Mouse (Mus musculus) megakaryocyte, adult 5-6 weeks (primary cell): ENCODE measurements around the gene Pgrmc2. TPM values are rescaled to one million over a fixed set of nuclear protein-coding genes. Genes with fewer than 3 reads are reported as not detected.

Source experiments
- ATAC-seq: 2 replicates; pipeline ENCODE4 v1.8.0; 2016; ENCODE audit warnings: mild to moderate bottlenecking, inconsistent platforms; ENCODE audit not compliant: poor library complexity, severe bottlenecking
- total RNA-seq, 2 experiments: library from RNA; stranded (forward) in 1 of 2; stranded (reverse) in 1 of 2; fragments of 153-499, 151-499 nt in 1 of 2; fragments of 221-1000, 200-1000 nt in 1 of 2; gene quantifications; 2 replicates each; pipeline versions ENCODE4 v1.2.3 to v1.2.4; 2015 to 2017

Pgrmc2 gene
- total RNA-seq (2015) (14.8 and 19.6 TPM in 2 replicates), total RNA-seq (2017) (9.1 and 11.7 TPM in 2 replicates)

DNA sequence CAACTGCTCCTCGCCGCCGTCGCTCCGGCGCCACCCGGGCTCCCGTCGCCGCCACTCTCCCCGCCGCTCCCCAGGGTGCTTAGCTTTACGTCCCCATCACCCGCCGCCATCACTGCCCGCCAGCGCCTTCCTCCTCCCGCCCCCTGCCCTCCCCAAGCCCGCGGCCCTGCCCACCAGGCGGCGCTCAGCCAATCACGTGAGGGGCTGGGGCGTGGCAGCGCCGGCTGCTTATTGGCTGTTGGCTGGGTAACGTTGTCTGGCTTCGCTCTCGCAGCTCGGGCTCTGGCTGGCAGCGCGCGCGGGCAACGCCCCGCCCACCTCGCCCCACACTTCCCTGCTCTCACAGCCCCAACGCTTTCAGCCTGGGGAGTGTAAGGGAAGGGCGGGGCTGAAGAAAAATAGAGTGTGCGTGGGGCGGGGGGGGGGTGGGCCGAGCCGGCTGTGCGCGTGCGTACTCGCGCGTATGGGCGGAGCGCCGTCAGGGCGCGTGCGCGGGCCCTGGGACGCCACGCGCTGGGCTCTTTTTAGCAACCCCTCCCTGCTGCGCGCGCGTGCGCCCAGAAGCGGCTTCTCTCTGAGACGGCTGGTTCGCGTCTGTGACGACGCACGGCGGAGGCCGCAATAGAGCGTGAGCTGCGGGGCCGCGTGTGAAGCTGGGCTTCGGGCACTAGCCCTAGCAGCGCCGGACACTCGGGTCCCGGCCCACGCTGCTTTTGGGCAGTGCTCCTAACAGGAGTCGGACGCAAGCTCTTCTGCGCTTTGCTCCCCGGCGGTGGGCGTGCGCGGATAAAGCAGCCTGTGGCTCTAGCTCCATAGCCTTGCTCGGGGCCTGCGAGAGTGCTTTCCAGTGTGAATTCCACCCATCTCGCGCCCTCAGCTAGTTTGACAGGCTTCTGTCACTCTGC, at the start of gene Pgrmc2:
Gene Pgrmc2 (minus strand): TSS at position 162 of the 905 bp plus-strand sequence.
- ATAC-seq, result peak; percentile 92

- 0 out of 2 replicates have a peak, but pooled peaks have one; percentile 3 for ATAC-seq
These were observed 41.1 kb upstream of the Pgrmc2 start for GRCm38 (mm10) chr3:41124000-41124294.

DNA sequence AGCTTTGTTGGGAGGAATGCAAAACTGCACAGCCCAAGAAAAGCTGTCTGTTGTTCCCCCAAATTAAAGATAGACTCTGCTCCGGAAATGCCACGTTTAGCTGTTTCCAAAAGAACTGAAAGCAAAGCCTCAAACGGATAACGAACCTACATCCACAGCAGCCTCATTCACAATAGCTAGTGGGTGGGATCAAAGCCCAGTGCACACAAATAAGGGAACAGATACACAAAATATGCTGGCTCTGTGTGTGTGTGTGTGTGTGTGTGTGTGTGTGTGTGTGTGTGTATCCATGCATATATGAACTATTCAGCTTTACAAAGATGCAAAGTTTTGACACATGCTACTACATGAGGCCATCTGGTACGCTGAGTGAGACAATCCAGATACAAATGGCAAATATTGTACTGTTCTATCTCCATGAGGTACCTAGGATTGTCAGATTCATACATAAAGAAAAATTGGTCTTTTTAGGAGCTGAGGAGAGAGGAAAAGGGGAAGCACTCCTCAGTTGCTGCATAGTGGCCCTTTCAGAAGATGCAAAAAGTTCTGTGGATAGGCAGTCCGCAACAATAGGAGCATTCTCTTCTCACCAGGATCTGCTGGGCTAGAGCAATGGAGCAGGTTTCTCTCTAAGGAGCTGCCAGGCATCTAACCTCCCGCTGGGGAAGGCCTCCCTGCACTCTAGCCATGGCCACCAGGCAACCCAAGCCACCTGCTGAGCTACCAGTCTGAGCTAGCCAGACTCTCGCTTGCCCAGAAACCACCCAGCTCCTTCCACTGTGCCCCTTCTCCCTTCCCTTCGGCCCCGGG, 40.5 kb upstream of the Pgrmc2 start:
- ATAC-seq, result 0 out of 2 replicates have a peak, but pooled peaks have one; percentile 5

DNA sequence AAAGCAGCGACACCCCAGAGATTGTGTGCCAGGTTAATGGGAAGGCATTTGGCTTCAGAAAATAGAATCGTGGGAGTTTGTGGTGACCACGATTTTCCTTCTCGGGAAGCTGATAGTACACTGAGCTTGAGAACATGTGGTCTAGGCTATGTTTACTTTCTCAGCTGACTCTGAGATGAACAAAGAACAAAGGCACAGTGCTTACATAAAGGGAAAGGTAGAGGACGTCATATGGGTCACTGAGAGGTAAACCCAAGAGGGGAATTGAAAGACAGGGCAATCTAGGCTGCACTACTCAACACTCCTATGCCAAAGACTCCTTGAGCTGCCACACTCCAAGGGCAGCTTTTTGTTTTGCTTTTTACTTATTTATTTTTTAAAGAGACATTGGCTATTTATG, 35.3 kb upstream of the Pgrmc2 start:
- ATAC-seq, result no peak

DNA sequence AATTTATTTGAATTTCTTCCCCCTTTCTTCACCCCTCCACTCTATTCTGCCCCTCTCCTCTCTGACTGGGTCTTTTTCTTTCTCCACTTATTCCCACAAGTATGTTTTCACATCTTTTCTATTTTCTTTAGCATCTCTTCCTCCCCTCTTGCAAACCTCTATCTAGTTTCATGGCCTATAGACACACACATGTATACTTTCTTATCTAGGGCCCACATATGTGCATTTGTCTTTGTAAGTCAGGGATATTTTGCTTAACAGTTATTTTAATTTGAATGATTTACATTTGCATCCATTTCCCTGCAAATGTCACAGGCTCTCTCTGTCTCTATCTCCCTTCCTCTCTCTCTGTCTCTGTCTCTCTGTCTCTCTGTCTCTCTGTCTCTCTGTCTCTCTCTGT, 34.6 kb upstream of the Pgrmc2 start:
- no peak for ATAC-seq

DNA sequence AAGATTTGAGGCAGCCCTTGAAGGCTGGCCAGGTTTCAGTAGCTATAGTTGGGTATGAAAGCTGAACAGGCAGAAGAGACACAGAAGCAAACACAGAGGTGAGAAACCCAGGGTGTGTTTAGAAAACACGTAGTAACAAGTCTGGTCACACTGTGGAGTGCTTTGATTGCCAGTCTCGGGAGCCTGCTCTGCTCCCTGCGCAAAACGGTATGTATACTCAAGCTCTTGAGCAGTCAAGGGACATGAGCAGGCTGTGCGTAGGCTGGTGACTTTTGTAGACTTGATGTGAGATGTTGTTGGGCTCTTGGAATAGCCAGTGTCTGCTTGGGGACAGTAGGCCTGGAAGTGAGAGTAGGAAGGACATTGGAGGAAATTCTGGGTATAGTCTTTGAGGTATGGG, 30.3 kb upstream of the Pgrmc2 start:
- ATAC-seq, result no peak

GRCm38 (mm10) chr3:41108306-41108785, 25.5 kb upstream of the Pgrmc2 start:
- ATAC-seq, result no peak

- ATAC-seq, result no peak
These were observed 24.9 kb upstream of the Pgrmc2 start for GRCm38 (mm10) chr3:41107600-41108305.

- ATAC-seq, result no peak
These were observed 19.1 kb upstream of the Pgrmc2 start for GRCm38 (mm10) chr3:41101905-41102304.

DNA sequence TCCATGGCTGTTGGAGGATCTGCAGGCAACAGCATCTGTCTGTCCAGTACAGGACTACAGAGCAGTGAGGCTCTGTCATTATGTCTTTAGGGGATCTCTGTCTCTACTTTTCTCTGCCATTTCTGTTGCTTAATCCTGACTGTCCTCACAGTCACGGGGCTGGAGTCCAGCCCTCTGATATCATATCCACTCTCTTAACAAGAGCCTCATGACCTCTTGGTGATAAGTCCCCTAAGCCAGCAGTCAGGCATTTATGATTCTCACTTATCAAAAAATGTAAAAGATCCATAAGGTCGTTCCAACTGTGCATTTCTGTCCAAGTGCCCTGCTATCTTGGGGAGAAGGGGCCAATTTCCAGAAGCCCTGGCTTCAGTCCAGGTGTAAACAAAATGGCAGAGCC, 17.3 kb upstream of the Pgrmc2 start:
- no peak for ATAC-seq

DNA sequence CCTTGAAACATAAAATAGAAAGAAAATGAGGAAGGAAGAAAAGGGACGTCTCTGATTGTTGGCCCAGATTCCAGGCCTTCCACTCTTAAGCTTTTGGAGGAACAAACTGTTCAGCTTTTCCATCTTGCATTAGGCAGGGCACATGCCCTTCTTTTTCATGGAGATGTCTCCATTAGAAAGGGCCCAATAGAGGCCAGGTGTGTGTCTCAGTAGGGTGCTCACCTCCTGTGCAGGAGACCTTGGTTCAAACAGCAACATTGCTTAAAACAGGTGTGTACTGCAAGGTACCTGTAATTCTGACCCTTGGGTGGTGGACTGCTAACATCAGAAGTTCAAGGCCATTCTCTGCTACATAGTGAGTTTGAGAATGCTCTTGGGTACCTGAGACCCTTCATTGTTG, 16.8 kb upstream of the Pgrmc2 start:
- ATAC-seq, result no peak

- ATAC-seq, result no peak
These were observed 10.4 kb upstream of the Pgrmc2 start for GRCm38 (mm10) chr3:41093210-41093609.

GRCm38 (mm10) chr3:41092311-41092710, 9.5 kb upstream of the Pgrmc2 start:
- no peak for ATAC-seq

- peak; percentile 60; the same call in 1 of the 2 replicates for ATAC-seq
These were observed 8.0 kb upstream of the Pgrmc2 start for GRCm38 (mm10) chr3:41090839-41091238.

- no peak for ATAC-seq
These were observed 4.2 kb upstream of the Pgrmc2 start for GRCm38 (mm10) chr3:41087071-41087470.

GRCm38 (mm10) chr3:41084421-41084820, 1.6 kb upstream of the Pgrmc2 start:
- no peak for ATAC-seq

DNA sequence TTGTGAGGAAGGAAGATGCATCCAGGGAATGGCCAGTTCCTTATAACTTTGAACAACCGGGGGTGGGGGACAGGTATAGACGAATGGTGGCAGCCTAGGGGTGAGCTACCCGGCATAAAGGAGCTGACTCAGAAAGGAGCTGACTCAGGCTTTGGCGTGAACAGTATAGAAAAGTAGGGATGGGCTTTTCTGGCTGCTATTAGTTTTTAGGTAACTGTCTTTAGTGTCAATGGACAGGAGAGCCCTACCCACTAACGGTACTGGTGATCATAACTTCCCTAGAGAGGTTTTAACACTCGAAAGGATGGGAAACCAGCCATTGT, 905 bp upstream of the Pgrmc2 start:
- peak; percentile 3 for ATAC-seq

DNA sequence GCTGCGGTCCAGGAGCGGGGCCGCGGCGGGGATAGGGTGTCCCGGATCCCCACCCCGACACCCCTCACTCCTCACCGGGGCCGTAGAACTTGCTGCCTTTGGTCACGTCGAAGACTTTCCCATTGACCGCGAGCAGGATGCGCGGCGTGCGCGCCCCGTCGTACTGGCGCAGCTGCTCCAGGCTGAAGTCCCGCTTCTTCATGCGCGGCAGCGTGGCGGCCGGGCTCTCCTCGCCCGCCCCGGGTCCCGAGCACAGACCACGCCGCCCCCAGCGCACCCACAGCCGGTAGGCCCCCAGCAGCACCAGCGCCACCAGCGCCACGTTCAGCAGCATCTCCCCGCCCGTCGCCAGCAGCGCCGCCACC, 344 bp downstream of the Pgrmc2 start:
- ATAC-seq, result no peak

DNA sequence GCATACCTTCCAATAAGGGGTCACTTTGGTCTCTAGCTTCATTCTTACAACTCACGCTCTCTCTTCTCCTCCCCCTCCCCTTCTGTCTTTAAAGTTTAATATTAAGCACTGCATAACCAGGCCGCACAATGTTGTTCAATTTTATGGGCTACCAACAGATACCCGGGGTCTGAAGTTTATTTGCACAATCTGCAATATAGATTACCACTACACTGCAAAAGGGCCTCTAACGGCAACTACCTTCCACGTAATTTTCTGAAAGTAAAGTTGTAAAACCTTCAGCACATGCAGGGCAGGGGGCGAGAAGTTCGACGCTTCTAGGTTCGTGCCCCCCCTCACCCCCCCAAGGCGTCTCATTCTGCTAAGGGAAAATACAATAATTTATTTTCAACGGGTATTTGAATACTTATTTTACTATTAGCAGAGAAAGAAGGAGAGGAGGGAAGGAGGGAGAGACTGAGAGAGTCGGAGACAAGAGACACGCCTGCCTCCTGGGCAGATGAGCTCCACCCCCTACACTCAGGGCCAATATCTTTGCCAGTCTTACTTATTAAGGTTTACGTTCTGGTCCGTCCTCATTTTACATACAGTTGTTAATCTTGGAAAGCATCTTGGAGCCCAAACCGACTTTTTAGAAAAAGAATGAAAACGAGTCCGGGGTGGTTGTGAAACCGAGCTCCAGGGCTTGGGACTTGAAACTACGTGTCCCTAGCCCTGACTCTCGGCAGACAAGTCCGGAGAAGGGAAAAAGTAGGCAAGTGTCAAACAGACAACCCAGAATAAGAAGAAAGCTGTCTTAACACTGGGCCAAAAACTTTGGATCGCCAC, 1.2 kb downstream of the Pgrmc2 start:
- no peak for ATAC-seq

DNA sequence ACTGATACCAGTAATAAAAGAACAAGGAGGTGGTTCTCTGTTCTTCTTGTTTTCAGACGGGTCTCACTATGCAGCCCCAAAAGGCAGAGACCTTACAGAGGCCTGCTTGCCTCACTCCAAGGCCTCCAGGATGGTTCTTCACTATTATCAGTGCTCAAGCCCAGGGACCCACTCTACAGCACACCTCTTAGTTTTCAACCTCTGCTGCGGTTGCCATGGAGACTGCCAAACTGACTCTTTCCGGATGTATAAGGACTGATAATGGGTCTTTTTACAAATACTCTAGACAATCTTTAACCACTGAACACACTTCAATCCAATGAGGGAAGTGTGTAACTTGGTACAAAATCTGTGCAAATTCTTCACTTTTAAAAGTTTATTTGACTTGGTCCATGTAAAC, 2.1 kb downstream of the Pgrmc2 start:
- ATAC-seq, result no peak
